Mouse (Mus musculus): ENCODE data around the gene Arnt2. TPM values are rescaled to one million over a fixed set of nuclear protein-coding genes. Genes with fewer than 3 reads are reported as not detected.

Gene Arnt2
- 0.31 TPM for polyA plus RNA-seq (2014; fragmentation: Illumina TruSeq; extraction: RNeasy Lipid Tissue Mini Kit (QIAGEN cat#74804); ENCODE audit: insufficient read depth, low read depth, low replicate concordance)

DNA sequence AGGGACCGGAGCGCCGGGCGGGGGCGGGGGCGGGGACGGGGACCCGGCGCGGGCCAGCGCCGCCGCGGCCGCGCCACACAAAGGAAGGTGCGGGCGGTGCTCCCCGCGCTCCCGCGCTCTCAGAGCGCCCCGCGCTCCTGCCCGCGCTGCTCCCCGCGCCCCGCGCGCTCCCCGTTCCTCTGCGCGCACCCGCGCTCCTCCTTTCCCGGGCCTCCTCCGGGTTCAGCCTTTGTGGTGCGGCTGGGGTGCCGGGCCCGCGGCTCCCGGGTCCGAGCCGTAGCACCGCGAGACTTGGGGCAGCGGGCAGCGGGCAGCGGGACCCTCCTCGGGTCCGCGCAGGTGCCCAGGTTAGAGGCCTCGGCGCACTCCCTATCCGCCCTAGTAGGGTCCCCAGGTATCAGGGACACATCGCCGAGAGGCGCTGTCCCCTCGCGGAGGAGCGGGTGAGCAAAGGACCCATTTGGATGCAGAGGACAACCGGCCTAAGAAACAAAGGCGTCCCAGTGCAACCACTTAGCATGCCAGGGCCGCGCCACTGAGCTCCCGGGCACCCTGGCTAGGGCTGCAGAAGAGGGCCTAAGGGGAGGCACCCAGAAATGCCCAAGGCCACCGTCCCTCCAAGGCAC, at the start of gene Arnt2:
Gene Arnt2, minus strand, starts transcription at position 281 of the 626 bp plus-strand sequence.

Other genes starting within 250 kb of the Arnt2 start
- gene Gm2115, start 118.8 kb upstream of the Arnt2 start, polyA plus RNA-seq (2014; fragmentation: Illumina TruSeq; extraction: RNeasy Lipid Tissue Mini Kit (QIAGEN cat#74804); ENCODE audit: insufficient read depth, low read depth, low replicate concordance): 0.48 TPM
- 21.0 TPM for gene Fah, start 196.5 kb upstream of the Arnt2 start, polyA plus RNA-seq (2014; fragmentation: Illumina TruSeq; extraction: RNeasy Lipid Tissue Mini Kit (QIAGEN cat#74804); ENCODE audit: insufficient read depth, low read depth, low replicate concordance)

Data from lung, adult 10 weeks (tissue).